Mouse (Mus musculus): ENCODE data around the gene Slc16a3.
A peak's percentile ranks its signal among the peaks of the same experiment; 100 is the strongest.

The Slc16a3 gene

GRCm38 (mm10) chr11:120948328-120948727 is at the start of gene Slc16a3:
Gene Slc16a3 (plus strand): TSS chr11:120948480.
- DNase-seq, result no peak

- no peak for DNase-seq
Observed at GRCm38 (mm10) chr11:120900276-120901244, 47.7 kb upstream of the Slc16a3 start.

GRCm38 (mm10) chr11:120901729-120902486 is 46.4 kb upstream of the Slc16a3 start:
- DNase-seq, result no peak

GRCm38 (mm10) chr11:120902487-120903142 is 45.7 kb upstream of the Slc16a3 start:
- DNase-seq, result peak; percentile 25

- no peak for DNase-seq
Observed at GRCm38 (mm10) chr11:120903159-120903850, 45.0 kb upstream of the Slc16a3 start.

- no peak for DNase-seq
Observed at GRCm38 (mm10) chr11:120904561-120904960, 43.7 kb upstream of the Slc16a3 start.

GRCm38 (mm10) chr11:120905430-120905873 is 42.8 kb upstream of the Slc16a3 start:
- peak; percentile 83 for DNase-seq

GRCm38 (mm10) chr11:120913796-120914195 is 34.5 kb upstream of the Slc16a3 start:
- DNase-seq, result no peak

- DNase-seq, result peak; percentile 60
Observed at GRCm38 (mm10) chr11:120916477-120916876, 31.8 kb upstream of the Slc16a3 start.

GRCm38 (mm10) chr11:120917756-120918155 is 30.5 kb upstream of the Slc16a3 start:
- DNase-seq, result no peak

- no peak for DNase-seq
Observed at GRCm38 (mm10) chr11:120922528-120922927, 25.8 kb upstream of the Slc16a3 start.

- DNase-seq, result no peak
Observed at GRCm38 (mm10) chr11:120928468-120928867, 19.8 kb upstream of the Slc16a3 start.

- no peak for DNase-seq
Observed at GRCm38 (mm10) chr11:120931479-120931878, 16.8 kb upstream of the Slc16a3 start.

- DNase-seq, result peak; percentile 84
Observed at GRCm38 (mm10) chr11:120932564-120933398, 15.5 kb upstream of the Slc16a3 start, which contains the start of gene Ccdc57. Gene Ccdc57 (minus strand): TSS chr11:120932872.

GRCm38 (mm10) chr11:120937976-120938375 is 10.3 kb upstream of the Slc16a3 start:
- no peak for DNase-seq

GRCm38 (mm10) chr11:120938795-120939194 is 9.5 kb upstream of the Slc16a3 start:
- DNase-seq, result no peak

- no peak for DNase-seq
Observed at GRCm38 (mm10) chr11:120939712-120940341, 8.5 kb upstream of the Slc16a3 start.

- DNase-seq, result peak; percentile 16
Observed at GRCm38 (mm10) chr11:120940959-120941358, 7.3 kb upstream of the Slc16a3 start.

- no peak for DNase-seq
Observed at GRCm38 (mm10) chr11:120945266-120945665, 3.0 kb upstream of the Slc16a3 start.

GRCm38 (mm10) chr11:120945926-120946325 is 2.4 kb upstream of the Slc16a3 start:
- DNase-seq, result no peak
